In genomic region chr14:60484996-60485888, GRCm38 (mm10) we compare ENCODE assay signal across 8 mouse cellular contexts.
DNase-seq lines count a peak whose midpoint lies in the region; ATAC-seq and TF ChIP-seq lines count a peak whose summit lies in the region.

No protein-coding gene starts in this region.

- peaks cover 4% of the 10 kb centered on the region; the same call in 1 of the 2 replicates for H3K9me3 ChIP-seq in heart, embryonic 12.5 days (replicated peaks)
- 0 out of 2 replicates have a peak, but pooled peaks cover 4% of the 10 kb centered on the region for H3K9me3 ChIP-seq in kidney, embryonic 16.5 days (ENCODE audit: low read length)
- H3K9me3 ChIP-seq in midbrain, embryonic 16.5 days (replicated peaks; ENCODE audit: control insufficient read depth, low read length, poor library complexity, severe bottlenecking), result peaks cover 3% of the 10 kb centered on the region; the same call in 1 of the 2 replicates
- no peaks in the 10 kb centered on the region for H3K9me3 ChIP-seq in stomach, embryonic 14.5 days (ENCODE audit: control insufficient read depth, low read depth, low read length)

- peak overlapping the region; percentile 94 for H3K4me2 ChIP-seq in heart, embryonic 12.5 days
- peak overlapping the region; percentile 86 for H3K4me2 ChIP-seq in kidney, embryonic 16.5 days (replicated peaks; ENCODE audit: low read depth, low read length)
- H3K4me2 ChIP-seq in midbrain, embryonic 16.5 days (ENCODE audit: low read length), result peak overlapping the region; percentile 87
- peak overlapping the region; percentile 74 for H3K4me2 ChIP-seq in stomach, embryonic 14.5 days (replicated peaks; ENCODE audit: low read depth, low read length)

- H3K4me1 ChIP-seq in heart, embryonic 12.5 days (replicated peaks), result peaks cover 14% of the 10 kb centered on the region; the same call in 1 of the 2 replicates
- H3K4me1 ChIP-seq in kidney, embryonic 16.5 days (ENCODE audit: insufficient read depth, low read length), result peaks cover 11% of the 10 kb centered on the region
- H3K4me1 ChIP-seq in midbrain, embryonic 16.5 days (ENCODE audit: control insufficient read depth, insufficient read depth, low read length), result peaks cover 16% of the 10 kb centered on the region
- 0 out of 2 replicates have a peak, but pooled peaks cover 5% of the 10 kb centered on the region for H3K4me1 ChIP-seq in stomach, embryonic 14.5 days (ENCODE audit: control insufficient read depth, insufficient read depth, low read length)

- DNase-seq in gastrocnemius, adult 2 months, result peak; percentile 31
- no peak for DNase-seq in gastrocnemius, adult 18-20 months (ENCODE audit: low spot score)
- DNase-seq in liver, result peak; percentile 37

- H3K4me3 ChIP-seq in gastrocnemius, adult 2 months, result peak overlapping the region; percentile 45
- peak overlapping the region; percentile 50 for H3K4me3 ChIP-seq in heart, embryonic 12.5 days
- H3K4me3 ChIP-seq in kidney, embryonic 16.5 days (ENCODE audit: low read length), result peak overlapping the region; percentile 48
- peak overlapping the region; percentile 40 for H3K4me3 ChIP-seq in midbrain, embryonic 16.5 days (ENCODE audit: low read depth, low read length)
- peak overlapping the region; percentile 32 for H3K4me3 ChIP-seq in stomach, embryonic 14.5 days (ENCODE audit: low read depth, low read length)

- H3K9ac ChIP-seq in heart, embryonic 12.5 days, result peak overlapping the region; percentile 47
- H3K9ac ChIP-seq in kidney, embryonic 16.5 days (replicated peaks; ENCODE audit: low read length), result peak overlapping the region; percentile 50; the same call in 1 of the 2 replicates
- peak overlapping the region; percentile 42; the same call in 1 of the 2 replicates for H3K9ac ChIP-seq in midbrain, embryonic 16.5 days (ENCODE audit: low read depth, low read length)
- H3K9ac ChIP-seq in stomach, embryonic 14.5 days (replicated peaks; ENCODE audit: low read depth, low read length), result no peak overlapping the region

- TF ChIP-seq CTCF in gastrocnemius, adult 2 months (IDR thresholded peaks at IDR 0.05), result no peak

- peak; percentile 87 for ATAC-seq in common myeloid progenitor, adult 5-6 weeks (replicated peaks; ENCODE audit: low read depth, poor library complexity, severe bottlenecking)
- 0 out of 2 replicates have a peak, but pooled peaks have one; percentile 55 for ATAC-seq in heart, embryonic 12.5 days (ENCODE audit: insufficient number of reproducible peaks, low FRiP score)
- peak; percentile 76 for ATAC-seq in kidney, embryonic 16.5 days (ENCODE audit: low FRiP score, low TSS enrichment)
- ATAC-seq in midbrain, embryonic 16.5 days, result peak; percentile 96
- peak; percentile 79; the same call in 1 of the 2 replicates for ATAC-seq in stomach, embryonic 14.5 days (ENCODE audit: insufficient number of reproducible peaks, insufficient read depth, low FRiP score, low read depth)

- no peaks in the 10 kb centered on the region for H3K36me3 ChIP-seq in heart, embryonic 12.5 days
- H3K36me3 ChIP-seq in kidney, embryonic 16.5 days (ENCODE audit: insufficient read depth, low read length), result no peaks in the 10 kb centered on the region
- H3K36me3 ChIP-seq in midbrain, embryonic 16.5 days (ENCODE audit: control insufficient read depth, insufficient read depth, low read length), result no peaks in the 10 kb centered on the region
- H3K36me3 ChIP-seq in stomach, embryonic 14.5 days (ENCODE audit: control insufficient read depth, insufficient read depth, low read length), result no peaks in the 10 kb centered on the region

- no peak overlapping the region for H3K27ac ChIP-seq in gastrocnemius, adult 2 months
- H3K27ac ChIP-seq in heart, embryonic 12.5 days (ENCODE audit: poor library complexity, severe bottlenecking), result no peak overlapping the region
- no peak overlapping the region for H3K27ac ChIP-seq in kidney, embryonic 16.5 days (ENCODE audit: low read length)
- no peak overlapping the region for H3K27ac ChIP-seq in midbrain, embryonic 16.5 days (ENCODE audit: low read length)
- no peak overlapping the region for H3K27ac ChIP-seq in stomach, embryonic 14.5 days (ENCODE audit: low read length)

- WGBS in heart, embryonic 12.5 days, result under 1% methylated on average over 38 of the region's 38 CpGs
- WGBS in kidney, embryonic 16.5 days, result under 1% methylated on average over 38 of the region's 38 CpGs
- WGBS in midbrain, embryonic 16.5 days, result 0% methylated on average over 38 of the region's 38 CpGs
- WGBS in stomach, embryonic 14.5 days, result 1% methylated on average over 38 of the region's 38 CpGs

- peaks cover 39% of the 10 kb centered on the region for H3K27me3 ChIP-seq in heart, embryonic 12.5 days (replicated peaks)
- H3K27me3 ChIP-seq in kidney, embryonic 16.5 days (ENCODE audit: insufficient read depth, low read length), result peaks cover 19% of the 10 kb centered on the region
- no peaks in the 10 kb centered on the region for H3K27me3 ChIP-seq in midbrain, embryonic 16.5 days (ENCODE audit: control insufficient read depth, insufficient read depth, low read depth, low read length)
- 0 out of 2 replicates have a peak, but pooled peaks cover 5% of the 10 kb centered on the region for H3K27me3 ChIP-seq in stomach, embryonic 14.5 days (ENCODE audit: control insufficient read depth, insufficient read depth, low read length)

- intact Hi-C loops in gastrocnemius, adult 2 months (cut with DNase I), result no loop called here
